Mouse (Mus musculus) embryo, embryonic 9.5 days (tissue): ENCODE results near the gene Zfp963.

Source experiments
- DNase-seq: peaks from one replicate; pipeline ENCODE4 v3.0.0-alpha.2; 2017; ENCODE audit errors: extremely low spot score

Zfp963 gene

GRCm38 (mm10) chr8:69749544-69750454 is at the start of gene Zfp963:
TSS of gene Zfp963 (minus strand) at chr8:69749970.
- DNase-seq: peak; percentile 92

- DNase-seq: no peak
Observed at GRCm38 (mm10) chr8:69799261-69799660, 49.5 kb upstream of the Zfp963 start.

GRCm38 (mm10) chr8:69797661-69798060 is 47.9 kb upstream of the Zfp963 start:
- DNase-seq: no peak

- DNase-seq: no peak
Observed at GRCm38 (mm10) chr8:69796721-69797345, 47.1 kb upstream of the Zfp963 start.

- DNase-seq: no peak
Observed at GRCm38 (mm10) chr8:69794901-69795300, 45.1 kb upstream of the Zfp963 start.

- no peak for DNase-seq
Observed at GRCm38 (mm10) chr8:69794096-69794495, 44.3 kb upstream of the Zfp963 start.

GRCm38 (mm10) chr8:69793666-69794065 is 43.9 kb upstream of the Zfp963 start:
- DNase-seq: no peak

- peak; percentile 63 for DNase-seq
Observed at GRCm38 (mm10) chr8:69791415-69792068, 41.8 kb upstream of the Zfp963 start.

- DNase-seq: peak; percentile 88
Observed at GRCm38 (mm10) chr8:69790773-69791367, 41.1 kb upstream of the Zfp963 start, which contains the start of the genes Atp13a1 and Zfp866. TSS of gene Atp13a1 (plus strand) at chr8:69791163. TSS of gene Zfp866 (minus strand) at chr8:69791178.

- DNase-seq: peak; percentile 14
Observed at GRCm38 (mm10) chr8:69790364-69790763, 40.6 kb upstream of the Zfp963 start.

- DNase-seq: no peak
Observed at GRCm38 (mm10) chr8:69789731-69790130, 40.0 kb upstream of the Zfp963 start.

- no peak for DNase-seq
Observed at GRCm38 (mm10) chr8:69789105-69789504, 39.3 kb upstream of the Zfp963 start.

GRCm38 (mm10) chr8:69777111-69777510 is 27.3 kb upstream of the Zfp963 start:
- DNase-seq: no peak

- no peak for DNase-seq
Observed at GRCm38 (mm10) chr8:69775149-69775534, 25.4 kb upstream of the Zfp963 start.

- peak; percentile 93 for DNase-seq
Observed at GRCm38 (mm10) chr8:69774503-69775148, 24.9 kb upstream of the Zfp963 start, which contains the start of gene Gm20422. TSS of gene Gm20422 (minus strand) at chr8:69774886.

- DNase-seq: no peak
Observed at GRCm38 (mm10) chr8:69772106-69772505, 22.3 kb upstream of the Zfp963 start.

- DNase-seq: no peak
Observed at GRCm38 (mm10) chr8:69771221-69771620, 21.5 kb upstream of the Zfp963 start.

- no peak for DNase-seq
Observed at GRCm38 (mm10) chr8:69761814-69762445, 12.2 kb upstream of the Zfp963 start.

- no peak for DNase-seq
Observed at GRCm38 (mm10) chr8:69758316-69758715, 8.5 kb upstream of the Zfp963 start.

- no peak for DNase-seq
Observed at GRCm38 (mm10) chr8:69752437-69752836, 2.7 kb upstream of the Zfp963 start.

- no peak for DNase-seq
Observed at GRCm38 (mm10) chr8:69741231-69741630, 8.5 kb downstream of the Zfp963 start.
